Mouse (Mus musculus) forebrain, embryonic 10.5 days (tissue): Measurements from ENCODE around the gene Spg20. TPM values are rescaled to one million over a fixed set of nuclear protein-coding genes. Genes with fewer than 3 reads are reported as not detected.
A peak's percentile ranks its signal among the peaks of the same experiment; 100 is the strongest.

Source experiments
- DNase-seq: peaks from one replicate; pipeline ENCODE4 v3.0.0-alpha.2; 2017; ENCODE audit warnings: low spot score; ENCODE audit errors: extremely low spot score
- H3K27ac ChIP-seq: fragments of 300-500 bp; sonication (generic); 2 replicates; pipeline ENCODE4 v1.5.1; 2016; ENCODE audit warnings: mild to moderate bottlenecking
- H3K27me3 ChIP-seq: fragments of 300-500 bp; sonication (generic); 2 replicates; pipeline ENCODE4 v1.6.1; 2016; ENCODE audit warnings: mild to moderate bottlenecking; ENCODE audit not compliant: poor library complexity, severe bottlenecking
- H3K36me3 ChIP-seq: fragments of 300-500 bp; sonication (generic); replicated peaks from 2 replicates; pipeline ENCODE4 v1.6.1; 2016; ENCODE audit warnings: mild to moderate bottlenecking, moderate library complexity
- H3K4me1 ChIP-seq: fragments of 300-500 bp; sonication (generic); 2 replicates; pipeline ENCODE4 v1.6.1; 2016
- H3K4me3 ChIP-seq: fragments of 300-500 bp; sonication (generic); 2 replicates; pipeline ENCODE4 v1.5.1; 2016; ENCODE audit warnings: mild to moderate bottlenecking, moderate library complexity
- H3K9me3 ChIP-seq: fragments of 300-500 bp; sonication (generic); 2 replicates; pipeline ENCODE4 v1.6.1; 2016; ENCODE audit warnings: mild to moderate bottlenecking, moderate library complexity
- WGBS: fragments of 180-500 bp; shearing (Covaris S2); methylation state at CpG from one replicate; pipeline ENCODE4 v1.1.7; 2016; 5-methylcytosine and 5-hydroxymethylcytosine counted together
- polyA plus RNA-seq: library from polyadenylated mRNA; unstranded; fragments of >200 nt; fragmentation: Nextera tagmentation; extraction: Ambion mirVana; gene quantifications from 2 replicates; pipeline ENCODE4 v1.2.1, GENCODE M21; 2016

Spg20 gene
- polyA plus RNA-seq, 1 experiment from 2014 or later = 56.6 TPM

DNA sequence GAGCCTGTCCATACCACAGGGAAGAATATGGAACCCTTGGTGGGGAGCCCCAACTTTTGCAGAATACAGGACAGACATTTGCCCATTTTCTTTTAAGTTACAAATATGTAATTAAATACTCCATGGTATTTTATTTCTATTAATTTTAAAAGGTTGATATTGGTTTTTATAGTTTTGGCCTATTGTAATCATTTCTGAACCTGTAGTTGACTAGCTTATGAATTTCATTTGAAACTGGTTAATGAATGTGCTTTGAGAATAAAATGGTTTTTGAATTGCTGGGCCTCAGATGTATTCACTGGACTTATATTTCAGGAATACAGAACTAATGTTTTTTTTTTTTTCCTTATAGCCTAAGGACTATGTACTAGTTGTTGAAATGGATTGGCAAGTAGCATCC, 25.1 kb downstream of the Spg20 start, which contains the start of gene Ccdc169:
Gene Ccdc169, plus strand, starts transcription at position 301 of the 400 bp plus-strand sequence.
- Histone ChIP-seq H3K36me3 (peaks cover 69% of the 10 kb centered on the region), H3K4me1 (no peaks in the 10 kb centered on the region), H3K27ac (no peak within 1 kb of the TSS), H3K4me3 (no peak within 1 kb of the TSS), H3K27me3 (no peaks in the 10 kb centered on the region), H3K9me3 (no peaks in the 10 kb centered on the region)
- DNase-seq = no peak

DNA sequence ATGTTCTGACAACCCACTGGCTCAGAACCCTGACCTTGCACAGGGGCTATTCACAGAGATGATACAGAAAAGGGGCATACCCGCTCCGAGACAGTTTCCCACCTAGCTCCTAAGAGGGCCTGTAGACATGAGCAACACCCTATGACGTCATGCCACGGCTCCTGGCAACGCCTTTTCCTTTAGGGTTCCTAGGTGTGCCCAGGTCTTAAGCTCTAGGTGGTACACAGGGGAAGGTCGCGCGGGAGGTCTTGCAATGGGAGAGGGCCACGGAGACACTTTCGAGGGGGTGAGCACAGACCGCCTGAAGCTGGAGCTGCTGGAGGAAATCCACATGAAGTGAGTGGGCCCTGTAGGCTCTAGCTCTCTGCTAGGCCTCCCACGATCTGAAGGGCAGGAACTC, 27.9 kb downstream of the Spg20 start:
- no peaks in the 10 kb centered on the region for H3K4me1 ChIP-seq
- H3K36me3 ChIP-seq = peaks cover 41% of the 10 kb centered on the region
- no peaks in the 10 kb centered on the region for H3K27me3 ChIP-seq
- no peak for DNase-seq
- no peaks in the 10 kb centered on the region for H3K9me3 ChIP-seq
- H3K27ac ChIP-seq = no peak overlapping the region
- H3K4me3 ChIP-seq = no peak overlapping the region
- 93% methylated on average over 12 of the region's 12 CpGs for WGBS

DNA sequence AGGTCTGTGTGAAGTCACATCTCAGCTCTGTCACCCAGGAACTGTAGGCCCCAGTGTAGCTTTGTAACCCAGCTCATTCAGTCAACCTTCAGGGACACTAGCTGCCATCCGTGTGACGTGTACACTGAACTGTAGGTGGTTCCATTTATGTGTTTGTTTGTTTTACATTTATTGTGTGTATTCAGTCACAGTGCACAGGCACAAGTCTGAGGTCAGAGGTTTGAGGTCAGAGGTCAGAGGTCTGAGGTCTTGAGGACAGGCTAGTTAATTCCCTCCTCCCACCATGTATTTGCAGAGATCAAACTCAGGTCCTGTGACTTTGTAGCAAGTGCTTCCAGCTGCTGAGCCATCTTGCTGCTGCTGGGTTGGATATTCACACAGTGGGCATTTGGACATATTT, 29.5 kb downstream of the Spg20 start:
- WGBS = 80% methylated on average over 2 of the region's 2 CpGs
- no peak overlapping the region for H3K4me3 ChIP-seq
- no peaks in the 10 kb centered on the region for H3K9me3 ChIP-seq
- DNase-seq = no peak
- no peaks in the 10 kb centered on the region for H3K27me3 ChIP-seq
- H3K27ac ChIP-seq = no peak overlapping the region
- H3K36me3 ChIP-seq = peaks cover 26% of the 10 kb centered on the region
- no peaks in the 10 kb centered on the region for H3K4me1 ChIP-seq

DNA sequence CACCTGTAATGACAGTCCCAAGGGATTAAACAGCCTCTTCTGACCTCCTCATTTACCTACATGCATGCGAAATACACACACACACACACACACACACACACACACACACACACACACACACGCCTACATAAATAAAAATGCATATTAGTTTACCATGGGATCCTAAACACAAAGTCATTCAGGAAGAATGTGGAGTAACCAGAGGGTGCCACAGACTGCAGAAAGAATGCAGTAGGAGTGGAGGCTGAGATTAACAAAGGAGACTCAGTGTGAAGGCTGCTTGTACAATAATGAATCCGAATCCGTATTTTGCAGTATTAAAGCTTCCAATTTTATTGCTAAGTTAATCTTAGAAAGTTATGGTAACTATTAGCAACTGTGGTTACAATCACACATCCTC, 33.0 kb downstream of the Spg20 start:
- WGBS = 75% methylated on average over 4 of the region's 4 CpGs
- Histone ChIP-seq H3K4me1 (peaks cover 10% of the 10 kb centered on the region), H3K27me3 (no peaks in the 10 kb centered on the region), H3K9me3 (no peaks in the 10 kb centered on the region), H3K36me3 (no peaks in the 10 kb centered on the region), H3K27ac (no peak overlapping the region), H3K4me3 (no peak overlapping the region)
- no peak for DNase-seq

DNA sequence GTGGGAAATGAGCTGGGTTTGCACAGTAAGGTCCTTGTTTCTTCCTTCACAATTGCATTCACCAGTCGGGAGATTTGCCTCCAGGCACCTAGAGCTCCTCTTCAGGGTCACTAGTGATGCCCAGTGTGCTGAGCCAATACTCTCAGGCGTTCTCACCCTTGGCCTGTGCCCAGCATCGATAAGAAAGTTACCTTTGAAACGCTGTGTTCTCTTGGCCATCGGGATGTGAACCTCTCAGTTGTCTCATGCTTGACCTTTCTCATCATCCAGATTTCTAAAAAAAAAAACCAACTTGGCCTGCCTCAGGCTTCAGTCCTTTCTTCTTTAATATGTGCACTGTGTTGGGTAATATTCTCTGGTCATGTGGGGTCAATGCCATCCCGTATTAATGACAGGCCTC, 34.5 kb downstream of the Spg20 start:
- H3K27ac ChIP-seq = no peak overlapping the region
- no peak for DNase-seq
- WGBS = 71% methylated on average over 6 of the region's 6 CpGs
- no peaks in the 10 kb centered on the region for H3K27me3 ChIP-seq
- H3K4me1 ChIP-seq = peaks cover 10% of the 10 kb centered on the region
- H3K4me3 ChIP-seq = no peak overlapping the region
- no peaks in the 10 kb centered on the region for H3K9me3 ChIP-seq
- H3K36me3 ChIP-seq = no peaks in the 10 kb centered on the region

DNA sequence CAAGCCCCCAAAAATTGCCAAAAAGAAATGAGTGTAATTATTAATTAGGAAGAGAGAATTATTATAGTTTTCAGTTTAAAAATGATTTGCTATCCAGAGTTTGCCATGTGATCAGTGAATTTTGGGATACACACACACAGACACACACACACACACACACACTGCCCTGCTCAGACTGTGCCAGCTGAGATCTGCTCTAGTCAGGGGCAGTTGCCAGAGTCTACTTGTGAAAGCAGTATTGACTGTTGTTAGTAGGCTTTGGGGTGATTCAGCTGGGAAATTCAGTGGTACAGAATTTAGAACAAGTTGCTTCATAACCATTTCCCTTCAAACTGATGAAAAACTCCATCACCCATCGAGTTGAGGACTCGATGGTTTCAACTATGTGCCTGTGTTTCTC, 35.2 kb downstream of the Spg20 start:
- H3K4me3 ChIP-seq = no peak overlapping the region
- H3K9me3 ChIP-seq = no peaks in the 10 kb centered on the region
- DNase-seq = no peak
- peaks cover 10% of the 10 kb centered on the region for H3K4me1 ChIP-seq
- no peak overlapping the region for H3K27ac ChIP-seq
- no peaks in the 10 kb centered on the region for H3K36me3 ChIP-seq
- no peaks in the 10 kb centered on the region for H3K27me3 ChIP-seq
- 88% methylated on average over 2 of the region's 2 CpGs for WGBS

DNA sequence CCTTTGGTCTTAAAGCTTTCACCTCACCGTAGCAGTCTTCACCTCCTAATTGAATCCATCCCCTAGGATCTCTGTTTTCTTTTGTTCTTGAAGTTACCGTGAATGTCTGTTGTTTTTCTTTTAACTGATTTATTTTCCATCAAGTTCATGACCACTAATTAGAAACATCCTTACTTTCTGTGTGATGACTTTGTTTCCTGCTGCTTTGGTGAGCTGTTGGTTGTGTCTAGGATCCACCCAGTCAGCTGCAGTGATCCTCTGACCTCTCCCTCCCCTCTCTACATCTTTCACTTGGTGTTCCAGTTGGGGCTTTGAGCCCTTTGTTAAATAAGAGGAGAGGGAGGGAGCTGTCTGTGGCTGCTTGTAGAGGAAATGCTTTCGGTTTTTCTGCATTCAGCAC, 36.2 kb downstream of the Spg20 start:
- H3K4me3 ChIP-seq = no peak overlapping the region

DNA sequence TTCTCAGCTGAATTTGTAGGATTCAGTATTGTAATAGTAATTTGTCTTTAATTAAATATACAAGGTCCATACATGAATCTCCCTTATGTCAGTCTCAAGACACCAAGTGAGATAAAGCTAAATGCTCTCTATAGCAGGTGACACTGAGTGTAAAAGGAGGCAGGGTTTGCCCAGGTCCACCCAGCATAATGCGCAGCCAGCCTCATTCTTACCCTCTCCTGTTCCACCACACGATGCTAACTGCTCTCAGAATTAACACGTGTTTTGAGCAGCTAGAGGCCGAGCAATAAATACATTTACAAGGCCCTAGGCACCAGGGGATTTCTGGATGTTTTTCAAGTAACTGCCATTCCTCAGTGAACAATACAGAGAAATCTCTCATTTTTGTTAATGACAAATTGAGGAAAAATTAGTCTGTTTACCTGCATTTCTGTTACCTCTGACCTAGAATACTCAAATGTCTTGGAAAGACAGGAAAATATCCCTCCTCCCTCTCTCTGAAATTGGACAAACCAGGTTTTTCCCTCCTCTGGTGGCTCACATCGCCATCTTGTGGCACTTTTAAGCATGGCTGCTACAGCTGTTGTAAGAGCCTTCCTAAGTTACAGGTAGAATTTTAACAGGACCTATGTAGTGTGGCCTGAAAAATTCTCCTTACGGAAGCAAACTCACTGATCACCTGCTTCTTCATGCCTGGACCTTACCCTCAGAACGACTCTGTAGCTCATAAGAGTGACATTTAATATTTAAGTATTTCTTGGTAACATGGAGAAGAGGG, 39.9 kb downstream of the Spg20 start:
- 49% methylated on average over 7 of the region's 7 CpGs for WGBS
- H3K27ac ChIP-seq = no peak overlapping the region
- H3K36me3 ChIP-seq = no peaks in the 10 kb centered on the region
- no peaks in the 10 kb centered on the region for H3K9me3 ChIP-seq
- H3K4me3 ChIP-seq = no peak overlapping the region
- peak; percentile 35 for DNase-seq
- peaks cover 10% of the 10 kb centered on the region for H3K4me1 ChIP-seq
- no peaks in the 10 kb centered on the region for H3K27me3 ChIP-seq

More for the DNA sequence above, 36.2 kb downstream of the Spg20 start:
- H3K4me1 ChIP-seq = peaks cover 10% of the 10 kb centered on the region
- DNase-seq = no peak
- WGBS = 34% methylated on average over 3 of the region's 3 CpGs
- H3K27me3 ChIP-seq = no peaks in the 10 kb centered on the region
- no peak overlapping the region for H3K27ac ChIP-seq
- no peaks in the 10 kb centered on the region for H3K9me3 ChIP-seq
- no peaks in the 10 kb centered on the region for H3K36me3 ChIP-seq

DNA sequence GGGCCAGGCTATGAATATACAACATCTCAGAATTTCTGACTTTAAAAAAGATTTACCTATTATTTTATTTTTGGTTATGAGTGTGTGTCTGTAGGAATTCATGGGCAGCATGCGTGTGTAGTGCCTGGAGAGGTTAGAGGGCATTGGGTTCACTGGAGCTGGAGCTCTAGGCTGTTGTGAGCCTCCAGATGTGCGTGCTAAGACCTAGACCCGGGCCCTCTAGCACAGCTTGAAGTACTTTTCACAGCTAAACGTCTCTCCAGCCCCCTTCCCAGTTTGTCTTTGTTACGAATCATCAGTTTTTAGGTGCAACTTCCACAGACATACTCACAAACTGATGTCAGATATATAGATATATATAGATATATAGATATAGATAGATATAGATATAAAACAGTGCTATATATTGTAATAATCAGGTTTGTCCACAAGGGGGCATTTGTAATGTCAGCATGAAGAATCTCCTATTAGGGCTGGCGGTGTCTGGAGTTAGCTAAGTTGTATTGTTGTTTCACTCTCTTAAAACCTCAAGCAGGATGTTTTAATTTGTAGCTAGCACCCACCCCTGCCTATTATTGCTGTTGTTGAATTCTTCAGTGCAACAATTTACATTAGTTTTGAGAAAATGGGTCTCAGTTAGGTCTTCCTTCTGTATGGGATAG, 40.9 kb downstream of the Spg20 start:
- Histone ChIP-seq H3K9me3 (no peaks in the 10 kb centered on the region), H3K36me3 (no peaks in the 10 kb centered on the region), H3K4me3 (no peak overlapping the region), H3K27ac (no peak overlapping the region), H3K27me3 (no peaks in the 10 kb centered on the region), H3K4me1 (peaks cover 13% of the 10 kb centered on the region)
- no peak for DNase-seq
- WGBS = 69% methylated on average over 6 of the region's 6 CpGs

DNA sequence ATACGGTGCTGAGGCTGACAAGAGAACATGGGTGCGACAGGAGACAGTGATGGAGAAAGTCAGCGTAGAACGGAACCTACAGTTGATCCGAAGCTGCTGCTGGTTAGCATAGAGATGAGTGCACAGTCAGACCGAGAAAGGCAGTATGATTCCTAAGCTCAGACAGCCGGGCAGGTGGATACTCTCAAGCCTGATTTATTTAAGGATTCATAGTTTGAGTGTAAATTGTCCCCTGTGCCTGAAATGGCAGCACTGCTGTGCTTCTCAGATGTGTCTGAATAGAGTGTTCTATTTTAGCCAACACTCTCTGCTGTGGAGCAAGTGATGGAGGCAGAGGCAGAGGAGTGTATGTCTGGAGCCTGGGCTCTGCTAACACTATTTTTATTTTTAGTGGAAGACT, 42.3 kb downstream of the Spg20 start:
- H3K27me3 ChIP-seq = no peaks in the 10 kb centered on the region
- no peak overlapping the region for H3K4me3 ChIP-seq
- H3K9me3 ChIP-seq = no peaks in the 10 kb centered on the region
- no peak for DNase-seq
- peaks cover 4% of the 10 kb centered on the region for H3K4me1 ChIP-seq
- WGBS = 89% methylated on average over 7 of the region's 7 CpGs
- no peaks in the 10 kb centered on the region for H3K36me3 ChIP-seq
- no peak overlapping the region for H3K27ac ChIP-seq

DNA sequence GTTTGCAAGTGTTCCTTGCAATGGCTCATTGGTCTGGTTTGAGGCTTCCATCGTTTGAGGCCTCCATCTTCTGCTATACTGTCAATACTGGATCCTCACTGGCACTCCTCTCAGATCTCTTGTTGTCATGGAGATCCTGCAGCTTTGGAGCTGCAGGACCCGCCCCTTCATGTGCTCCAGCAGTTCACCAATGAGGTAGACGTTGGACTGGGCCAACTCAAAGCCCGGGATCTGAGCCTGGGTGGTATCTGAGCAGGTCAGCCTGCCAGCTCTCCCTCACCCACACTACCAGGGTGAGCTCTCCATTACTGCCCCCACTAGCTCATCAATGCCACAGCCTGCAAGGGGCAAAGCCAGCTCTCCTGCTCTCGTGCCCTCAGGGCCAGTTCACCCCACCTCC, 45.5 kb downstream of the Spg20 start:
- no peak for DNase-seq
- Histone ChIP-seq H3K4me3 (no peak overlapping the region), H3K4me1 (peaks cover 11% of the 10 kb centered on the region), H3K27ac (no peak overlapping the region), H3K9me3 (no peaks in the 10 kb centered on the region), H3K36me3 (no peaks in the 10 kb centered on the region), H3K27me3 (no peaks in the 10 kb centered on the region)
- 69% methylated on average over 5 of the region's 5 CpGs for WGBS

DNA sequence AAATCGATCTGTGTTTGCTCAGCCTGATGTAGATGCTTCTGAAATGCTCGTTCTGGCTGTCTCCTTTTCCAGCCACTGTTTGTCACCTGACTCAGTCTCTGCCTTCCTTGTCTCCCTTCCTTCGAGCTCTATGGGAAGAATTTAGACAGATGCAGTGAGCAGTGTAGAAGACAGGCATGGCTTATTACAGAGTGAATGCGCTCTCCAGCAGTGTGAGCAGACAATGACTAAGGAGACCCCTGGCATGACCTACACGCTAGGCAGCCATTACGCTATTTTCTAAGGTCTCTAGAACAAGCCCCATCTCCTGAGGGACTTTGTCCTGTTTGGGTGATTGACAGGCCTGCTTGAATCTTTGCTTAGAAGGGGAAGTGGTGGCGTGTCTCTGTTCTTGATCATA, 49.2 kb downstream of the Spg20 start:
- Histone ChIP-seq H3K27ac (no peak overlapping the region), H3K27me3 (no peaks in the 10 kb centered on the region), H3K4me3 (no peak overlapping the region), H3K36me3 (no peaks in the 10 kb centered on the region), H3K4me1 (peaks cover 11% of the 10 kb centered on the region), H3K9me3 (no peaks in the 10 kb centered on the region)
- DNase-seq = no peak
- 76% methylated on average over 7 of the region's 7 CpGs for WGBS

DNA sequence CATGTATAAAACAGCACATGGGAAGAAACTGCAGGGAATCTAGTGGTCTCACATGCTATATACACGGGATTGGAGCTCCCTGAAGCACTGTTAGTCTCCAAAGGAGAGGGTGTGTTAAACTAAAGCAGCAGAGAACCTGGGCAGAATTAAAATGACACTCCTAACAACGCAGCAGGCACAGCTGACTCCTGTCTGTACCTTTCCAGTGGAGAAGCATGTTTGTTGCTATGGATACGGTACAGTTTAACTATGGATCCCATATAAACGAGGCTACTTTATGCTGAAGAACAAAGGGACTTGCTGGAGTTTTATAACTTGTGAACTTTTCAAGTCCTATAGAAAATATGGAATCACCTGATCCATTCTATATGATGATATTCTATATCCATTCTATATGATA, 51.6 kb downstream of the Spg20 start:
- peaks cover 7% of the 10 kb centered on the region; the same call in 1 of the 2 replicates for H3K4me1 ChIP-seq
- H3K9me3 ChIP-seq = no peaks in the 10 kb centered on the region
- no peak overlapping the region for H3K27ac ChIP-seq
- H3K36me3 ChIP-seq = no peaks in the 10 kb centered on the region
- H3K4me3 ChIP-seq = no peak overlapping the region
- 90% methylated on average over 4 of the region's 4 CpGs for WGBS
- H3K27me3 ChIP-seq = no peaks in the 10 kb centered on the region
- no peak for DNase-seq
